Mouse (Mus musculus) liver, embryonic 14.5 days (tissue): ENCODE data around the gene Larp1.

Source experiments
- CTCF ChIP-seq: IDR thresholded peaks from 2 replicates; pipeline ENCODE4 v1.5.1; 2016; ENCODE audit warnings: antibody characterized with exemption, low read depth, control low read depth
- EP300 ChIP-seq: IDR thresholded peaks from 2 replicates; pipeline ENCODE4 v1.6.1; 2016; ENCODE audit warnings: antibody characterized with exemption, low read depth

- TF ChIP-seq EP300 (no peak), CTCF (no peak)
These were observed 17.5 kb downstream of the Larp1 start for GRCm38 (mm10) chr11:58026337-58026736.
